Mouse (Mus musculus) embryonic facial prominence, embryonic 13.5 days (tissue): ENCODE results near the gene AC134908.4. TPM values are rescaled to one million over a fixed set of nuclear protein-coding genes. Genes with fewer than 3 reads are reported as not detected.

Experiments used
- ATAC-seq: fragments of 200-750 bp; cut with Nextera tagmentation; 2 replicates; pipeline ENCODE4 v1.8.0; 2017; ENCODE audit warnings: low read depth; ENCODE audit not compliant: insufficient number of reproducible peaks, insufficient read depth, low FRiP score, low TSS enrichment
- H3K27ac ChIP-seq: fragments of 300-500 bp; sonication (generic); 2 replicates; pipeline ENCODE4 v1.5.1; 2015; ENCODE audit warnings: moderate library complexity, mild to moderate bottlenecking, inconsistent platforms
- H3K27me3 ChIP-seq: fragments of 300-500 bp; sonication (generic); 2 replicates; pipeline ENCODE4 v1.6.1; 2015; ENCODE audit warnings: mild to moderate bottlenecking, inconsistent platforms
- H3K36me3 ChIP-seq: fragments of 300-500 bp; sonication (generic); 2 replicates; pipeline ENCODE4 v1.6.1; 2015; ENCODE audit warnings: mild to moderate bottlenecking, inconsistent platforms
- H3K4me1 ChIP-seq: fragments of 300-500 bp; sonication (generic); 2 replicates; pipeline ENCODE4 v1.6.1; 2015; ENCODE audit warnings: inconsistent platforms
- H3K4me2 ChIP-seq: fragments of 300-500 bp; sonication (generic); 2 replicates; pipeline ENCODE4 v1.6.1; 2015; ENCODE audit warnings: moderate library complexity, mild to moderate bottlenecking, inconsistent platforms
- H3K4me3 ChIP-seq: fragments of 300-500 bp; sonication (generic); 2 replicates; pipeline ENCODE4 v1.5.1; 2015; ENCODE audit warnings: mild to moderate bottlenecking, inconsistent platforms
- H3K9ac ChIP-seq: fragments of 300-500 bp; sonication (generic); 2 replicates; pipeline ENCODE4 v1.6.1; 2015; ENCODE audit warnings: mild to moderate bottlenecking, inconsistent platforms
- H3K9me3 ChIP-seq: fragments of 300-500 bp; sonication (generic); 2 replicates; pipeline ENCODE4 v1.6.1; 2016; ENCODE audit warnings: inconsistent platforms
- WGBS: fragments of 180-500 bp; shearing (Covaris S2); methylation state at CpG from one replicate; pipeline ENCODE4 v1.1.7; 2015; ENCODE audit warnings: mixed read lengths; 5-methylcytosine and 5-hydroxymethylcytosine counted together
- polyA plus RNA-seq: library from polyadenylated mRNA; unstranded; fragments of >200 nt; fragmentation: Nextera tagmentation; extraction: Ambion mirVana; gene quantifications from 2 replicates; pipeline ENCODE4 v1.2.1, GENCODE M21; 2015

The AC134908.4 gene
- polyA plus RNA-seq = not detected in 2 replicates

DNA sequence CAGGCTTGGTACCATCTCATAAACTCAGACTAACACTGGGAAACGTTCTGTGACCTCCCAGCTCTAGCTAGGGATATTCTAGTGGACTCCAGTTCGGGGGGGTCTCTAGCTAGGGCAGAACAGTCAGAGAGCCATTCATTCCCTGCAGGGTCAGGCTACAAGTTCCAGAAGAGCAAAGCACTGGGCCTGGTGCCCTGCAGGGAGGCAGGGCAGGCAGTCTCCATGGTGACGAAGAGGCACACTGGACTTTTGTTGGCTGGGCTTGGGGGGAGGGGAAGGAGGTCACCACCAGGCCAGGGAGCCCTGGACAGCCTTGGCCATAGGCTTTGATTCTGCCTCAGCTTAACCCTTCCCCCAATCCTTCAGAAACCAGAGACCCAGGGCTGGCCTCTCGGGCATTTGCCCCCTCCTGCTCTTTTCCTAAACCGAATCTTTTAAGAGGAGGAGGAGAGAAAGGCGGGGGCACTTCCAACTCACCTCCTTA is at the start of gene AC134908.4:
AC134908.4 (minus strand) TSS at position 51 of the 484 bp plus-strand sequence.
- ATAC-seq = no peak
- peak within 1 kb of the TSS; percentile 98 for H3K4me2 ChIP-seq
- WGBS = 13% methylated on average over 6 of the region's 6 CpGs
- H3K36me3 ChIP-seq = no peaks in the 10 kb centered on the region
- peak within 1 kb of the TSS; percentile 76 for H3K9ac ChIP-seq
- H3K4me1 ChIP-seq = peaks cover 50% of the 10 kb centered on the region
- H3K27me3 ChIP-seq = no peaks in the 10 kb centered on the region
- H3K27ac ChIP-seq = 0 out of 2 replicates have a peak within 1 kb of the TSS, but pooled peaks have one; percentile 16
- no peaks in the 10 kb centered on the region for H3K9me3 ChIP-seq
- H3K4me3 ChIP-seq = peak within 1 kb of the TSS; percentile 64

DNA sequence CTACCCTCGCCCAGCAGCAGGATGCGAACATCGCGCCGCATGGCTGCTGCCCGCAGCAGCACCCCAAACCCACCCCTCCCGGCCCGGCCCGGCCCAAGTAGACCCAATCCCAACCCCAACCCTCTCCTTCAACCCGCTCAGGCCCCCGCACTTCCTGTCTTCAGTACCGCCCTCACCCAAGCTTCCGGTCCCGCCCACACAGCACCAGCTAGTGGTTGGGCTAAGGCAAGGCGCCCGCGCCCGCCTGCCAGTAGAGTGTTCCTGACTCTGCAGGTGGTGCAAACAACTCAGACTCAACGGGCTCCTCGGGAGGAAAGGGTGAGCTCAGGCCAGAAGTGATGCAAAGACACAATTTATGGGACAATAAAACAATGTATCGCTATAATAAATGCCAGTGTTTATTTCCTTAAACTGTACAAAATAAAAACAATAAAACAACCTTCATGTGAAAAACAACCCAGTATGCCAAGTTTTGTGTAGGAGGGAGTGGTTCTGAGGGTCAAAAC is 49.0 kb upstream of the AC134908.4 start, which contains the start of gene Rhot2:
Rhot2 (minus strand) TSS at position 456 of the 506 bp plus-strand sequence.
- Histone ChIP-seq H3K27me3 (no peaks in the 10 kb centered on the region), H3K4me2 (peak within 1 kb of the TSS; percentile 87), H3K9me3 (no peaks in the 10 kb centered on the region), H3K36me3 (peaks cover 77% of the 10 kb centered on the region), H3K27ac (peak within 1 kb of the TSS; percentile 89), H3K9ac (peak within 1 kb of the TSS; percentile 91), H3K4me3 (peak within 1 kb of the TSS; percentile 83), H3K4me1 (peaks cover 16% of the 10 kb centered on the region)
- peak; percentile 89 for ATAC-seq
- 2% methylated on average over 21 of the region's 21 CpGs for WGBS

DNA sequence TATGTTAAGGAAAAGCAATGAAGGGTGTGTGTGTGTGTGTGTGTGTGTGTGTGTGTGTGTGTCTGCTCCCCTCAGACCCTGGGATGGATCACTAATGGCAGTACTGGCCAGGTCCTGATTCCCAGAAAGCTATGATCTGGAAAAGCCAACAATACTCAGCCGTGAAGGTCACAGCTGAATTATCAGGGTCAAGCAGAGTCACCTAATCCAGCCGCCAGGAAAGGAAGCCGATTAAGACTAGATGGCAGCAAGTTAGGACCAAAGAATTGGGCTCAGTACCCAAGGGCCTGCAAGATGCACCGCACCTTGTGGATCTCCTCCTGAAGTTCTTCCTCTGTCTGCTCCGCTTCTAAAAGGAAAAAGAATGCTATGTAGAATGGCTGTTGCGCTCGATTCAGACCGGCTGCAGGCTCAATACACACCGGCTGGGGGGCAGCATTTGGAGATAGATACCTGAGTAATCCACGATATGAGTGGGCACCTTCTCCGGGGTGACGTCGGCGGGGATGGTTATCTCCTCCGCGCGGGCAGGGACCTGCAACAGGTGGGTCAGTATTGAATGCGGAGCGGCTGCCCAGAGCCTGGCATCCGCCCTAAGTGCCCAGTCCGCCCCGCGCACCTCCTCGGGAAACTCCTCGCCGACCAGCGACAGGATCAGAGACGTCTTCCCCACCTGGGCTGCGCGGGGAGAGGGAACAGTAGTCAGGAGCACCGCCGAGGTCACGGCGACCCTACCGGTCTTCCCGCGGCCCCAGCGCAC is 48.4 kb upstream of the AC134908.4 start:
- no peaks in the 10 kb centered on the region for H3K9me3 ChIP-seq
- 2% methylated on average over 38 of the region's 38 CpGs for WGBS
- peaks cover 77% of the 10 kb centered on the region for H3K36me3 ChIP-seq
- H3K27me3 ChIP-seq = no peaks in the 10 kb centered on the region
- peaks cover 16% of the 10 kb centered on the region for H3K4me1 ChIP-seq
- peak overlapping the region; percentile 89 for H3K27ac ChIP-seq
- peak overlapping the region; percentile 91 for H3K9ac ChIP-seq
- 0 out of 2 replicates have a peak, but pooled peaks have one; percentile 1 for ATAC-seq
- peak overlapping the region; percentile 83 for H3K4me3 ChIP-seq
- H3K4me2 ChIP-seq = peak overlapping the region; percentile 87

DNA sequence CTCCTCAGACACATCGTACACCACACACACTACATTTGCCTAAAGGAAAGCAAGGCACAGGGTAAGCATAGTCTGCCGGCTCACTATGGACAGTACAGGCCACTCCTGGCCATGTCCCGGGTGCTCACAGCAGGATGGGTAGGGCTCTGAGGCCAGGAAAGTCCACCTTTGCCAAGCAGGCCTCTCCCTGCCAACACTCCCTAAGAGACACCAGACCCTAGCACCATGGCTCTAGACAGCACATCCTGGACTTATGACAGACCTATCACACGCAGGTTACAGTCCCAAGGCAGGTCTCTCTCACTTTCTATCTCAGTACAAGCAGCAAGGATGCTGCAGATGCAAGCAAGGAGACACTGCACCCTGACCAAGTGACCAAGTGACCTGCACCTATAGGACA is 47.7 kb upstream of the AC134908.4 start:
- ATAC-seq = no peak
- H3K4me2 ChIP-seq = peak overlapping the region; percentile 87
- WGBS = 91% methylated on average over 4 of the region's 4 CpGs
- no peaks in the 10 kb centered on the region for H3K27me3 ChIP-seq
- H3K27ac ChIP-seq = no peak overlapping the region
- peak overlapping the region; percentile 91 for H3K9ac ChIP-seq
- peaks cover 16% of the 10 kb centered on the region for H3K4me1 ChIP-seq
- H3K9me3 ChIP-seq = no peaks in the 10 kb centered on the region
- peaks cover 74% of the 10 kb centered on the region for H3K36me3 ChIP-seq
- peak overlapping the region; percentile 83 for H3K4me3 ChIP-seq

DNA sequence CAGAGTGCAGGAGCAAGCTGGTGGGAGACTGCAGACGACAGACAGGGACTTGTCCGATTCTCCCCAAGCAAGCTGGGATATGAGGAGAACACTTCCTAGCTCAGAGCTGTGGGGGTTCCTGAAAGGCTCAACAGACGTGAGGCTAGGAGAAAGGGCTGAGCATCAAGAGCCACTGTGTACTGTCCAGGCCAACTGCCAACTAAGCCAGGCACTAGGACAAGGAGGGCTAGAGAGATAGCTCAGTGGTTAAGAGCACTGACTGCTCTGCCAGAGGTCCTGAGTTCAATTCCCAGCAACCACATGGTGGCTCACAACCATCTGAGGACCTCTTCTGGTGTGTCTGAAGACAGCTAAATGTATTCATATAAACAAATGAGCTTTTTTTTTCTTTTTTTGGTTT is 47.0 kb upstream of the AC134908.4 start:
- H3K36me3 ChIP-seq = peaks cover 73% of the 10 kb centered on the region

DNA sequence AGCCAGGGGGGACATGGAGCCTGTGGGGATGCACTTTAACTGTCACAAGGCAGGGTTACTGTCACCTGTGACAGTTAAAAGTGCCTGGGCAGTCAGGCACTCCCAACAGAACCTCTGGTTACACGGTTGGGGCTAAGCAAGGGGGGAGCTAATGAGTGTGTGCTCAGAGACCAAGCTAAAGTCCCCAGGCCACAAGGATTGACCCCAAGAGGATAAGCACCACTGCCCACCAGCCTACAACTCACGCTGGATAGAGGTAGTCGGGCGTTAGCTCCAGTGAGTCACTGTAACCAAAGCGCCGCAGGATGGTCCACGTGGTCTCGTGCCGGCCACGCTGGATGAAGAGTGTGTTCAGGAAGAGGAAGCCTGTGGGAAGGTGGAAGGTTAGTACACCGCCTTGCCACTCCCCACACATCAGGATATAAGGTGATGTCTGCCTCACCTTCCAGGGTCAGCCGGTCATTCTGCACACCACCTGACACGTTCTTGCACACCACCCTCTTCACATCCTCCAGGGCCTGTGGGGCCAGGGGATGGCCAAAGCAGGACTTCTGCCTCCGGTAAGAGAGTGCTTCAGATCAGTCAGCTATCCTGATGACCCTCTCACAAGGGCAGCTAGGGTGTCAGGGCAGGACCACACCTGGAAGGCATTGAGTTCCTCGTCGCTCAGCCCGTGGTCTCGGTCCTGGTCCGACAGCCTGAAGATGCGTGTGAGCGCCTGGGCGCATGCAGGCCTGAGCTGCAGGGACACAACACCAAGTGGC is 45.8 kb upstream of the AC134908.4 start, which contains the start of gene Gm20683:
Gm20683 (minus strand) TSS at position 647 of the 764 bp plus-strand sequence.
- Histone ChIP-seq H3K9me3 (no peaks in the 10 kb centered on the region), H3K9ac (no peak within 1 kb of the TSS), H3K4me2 (no peak within 1 kb of the TSS), H3K4me3 (no peak within 1 kb of the TSS), H3K36me3 (peaks cover 61% of the 10 kb centered on the region), H3K27ac (no peak within 1 kb of the TSS), H3K27me3 (no peaks in the 10 kb centered on the region), H3K4me1 (peaks cover 30% of the 10 kb centered on the region)
- no peak for ATAC-seq
- WGBS = 93% methylated on average over 22 of the region's 22 CpGs

More for the DNA sequence above, 47.0 kb upstream of the AC134908.4 start:
- WGBS = 82% methylated on average over 3 of the region's 3 CpGs
- Histone ChIP-seq H3K27ac (no peak overlapping the region), H3K9me3 (no peaks in the 10 kb centered on the region), H3K4me1 (peaks cover 18% of the 10 kb centered on the region), H3K9ac (no peak overlapping the region), H3K4me2 (no peak overlapping the region), H3K4me3 (no peak overlapping the region), H3K27me3 (no peaks in the 10 kb centered on the region)
- ATAC-seq = no peak

DNA sequence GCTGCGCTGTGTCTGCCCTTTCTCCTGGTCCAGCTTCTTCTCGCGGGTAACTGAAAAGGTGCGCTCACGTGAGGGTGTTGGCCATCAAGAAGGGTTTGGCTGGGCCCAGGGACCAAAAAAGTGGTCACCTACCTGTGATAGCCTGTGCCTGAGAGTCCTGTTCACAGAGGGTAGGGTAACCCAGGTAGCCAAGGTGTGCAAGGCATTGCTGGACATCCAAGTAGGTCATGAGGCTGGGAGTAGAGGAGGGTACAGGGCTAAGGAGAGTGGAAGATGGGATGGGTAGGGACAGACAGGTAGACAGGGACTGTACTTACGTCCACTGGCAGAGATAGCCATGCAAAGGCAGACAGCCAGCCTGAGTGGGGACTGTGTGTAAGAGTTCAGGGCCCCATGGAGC is 45.1 kb upstream of the AC134908.4 start:
- WGBS = 95% methylated on average over 6 of the region's 6 CpGs
- H3K4me2 ChIP-seq = no peak overlapping the region
- H3K9me3 ChIP-seq = no peaks in the 10 kb centered on the region
- no peaks in the 10 kb centered on the region for H3K27me3 ChIP-seq
- no peak overlapping the region for H3K27ac ChIP-seq
- peaks cover 38% of the 10 kb centered on the region for H3K4me1 ChIP-seq
- H3K9ac ChIP-seq = 0 out of 2 replicates have a peak overlapping the region, but pooled peaks have one; percentile 6
- H3K4me3 ChIP-seq = no peak overlapping the region
- ATAC-seq = no peak
- H3K36me3 ChIP-seq = peaks cover 59% of the 10 kb centered on the region

DNA sequence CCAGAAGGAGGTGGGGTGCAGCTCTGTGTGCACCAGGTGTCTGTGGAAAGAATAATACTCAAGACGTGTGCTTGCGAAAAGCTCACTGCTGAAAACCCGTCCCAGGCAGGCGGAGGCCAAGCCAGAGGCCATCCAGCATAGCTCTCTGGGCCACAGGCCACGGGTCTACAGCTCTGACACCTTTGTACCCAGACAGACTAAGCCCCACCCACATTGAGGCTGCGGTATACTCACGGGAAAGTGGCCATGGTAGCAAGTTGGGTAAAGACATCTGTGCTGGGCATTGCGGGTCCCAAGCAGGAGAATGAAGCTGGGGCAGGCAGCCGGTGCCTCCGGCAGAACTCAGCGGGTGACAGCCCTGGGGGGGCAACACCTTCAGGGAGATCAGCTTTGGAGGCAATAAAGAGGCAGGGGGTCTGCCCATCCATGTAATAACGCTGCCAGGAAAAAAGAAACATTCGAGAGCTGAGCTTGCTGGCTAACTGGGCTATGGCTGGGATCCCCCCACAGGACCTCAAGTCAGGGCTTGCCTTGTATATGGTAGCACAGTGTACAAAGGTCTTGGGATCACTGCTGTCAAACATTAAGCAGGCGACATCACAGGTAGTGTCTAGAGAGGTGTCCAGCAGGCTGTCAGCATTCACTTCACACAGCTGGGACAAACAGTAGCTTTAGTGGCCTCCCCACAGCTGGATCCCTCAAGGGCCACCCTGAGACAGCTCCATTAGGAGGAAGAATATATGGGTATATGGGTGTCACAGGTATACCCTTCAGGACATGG is 44.2 kb upstream of the AC134908.4 start:
- Histone ChIP-seq H3K4me2 (no peak overlapping the region), H3K9ac (0 out of 2 replicates have a peak overlapping the region, but pooled peaks have one; percentile 6), H3K27ac (no peak overlapping the region), H3K9me3 (no peaks in the 10 kb centered on the region), H3K4me1 (peaks cover 43% of the 10 kb centered on the region), H3K36me3 (peaks cover 62% of the 10 kb centered on the region), H3K27me3 (no peaks in the 10 kb centered on the region), H3K4me3 (no peak overlapping the region)
- ATAC-seq = no peak
- 81% methylated on average over 14 of the region's 14 CpGs for WGBS

DNA sequence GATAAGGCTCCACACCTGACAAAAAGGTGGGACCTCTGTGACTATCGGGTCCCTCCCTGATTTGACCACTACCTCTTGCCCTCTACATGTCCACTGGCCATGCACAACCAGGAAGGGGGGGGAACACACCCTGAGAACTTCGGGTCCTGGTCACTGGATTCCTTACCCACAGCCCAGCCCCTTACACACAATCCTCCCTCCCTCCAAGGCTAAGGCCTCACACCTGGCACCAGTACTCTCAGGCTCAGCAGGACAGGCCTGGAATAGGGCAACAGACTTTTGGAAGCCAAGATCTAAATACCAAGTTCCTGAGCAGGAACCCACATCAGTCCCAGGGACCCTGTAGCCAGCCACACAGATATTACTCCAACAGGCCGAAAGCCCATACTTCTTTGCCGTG is 43.4 kb upstream of the AC134908.4 start:
- Histone ChIP-seq H3K27me3 (no peaks in the 10 kb centered on the region), H3K9me3 (no peaks in the 10 kb centered on the region), H3K4me3 (no peak overlapping the region), H3K27ac (no peak overlapping the region), H3K9ac (0 out of 2 replicates have a peak overlapping the region, but pooled peaks have one; percentile 6), H3K4me1 (peaks cover 48% of the 10 kb centered on the region), H3K4me2 (no peak overlapping the region), H3K36me3 (peaks cover 64% of the 10 kb centered on the region)
- WGBS = 91% methylated on average over 4 of the region's 4 CpGs
- ATAC-seq = no peak

DNA sequence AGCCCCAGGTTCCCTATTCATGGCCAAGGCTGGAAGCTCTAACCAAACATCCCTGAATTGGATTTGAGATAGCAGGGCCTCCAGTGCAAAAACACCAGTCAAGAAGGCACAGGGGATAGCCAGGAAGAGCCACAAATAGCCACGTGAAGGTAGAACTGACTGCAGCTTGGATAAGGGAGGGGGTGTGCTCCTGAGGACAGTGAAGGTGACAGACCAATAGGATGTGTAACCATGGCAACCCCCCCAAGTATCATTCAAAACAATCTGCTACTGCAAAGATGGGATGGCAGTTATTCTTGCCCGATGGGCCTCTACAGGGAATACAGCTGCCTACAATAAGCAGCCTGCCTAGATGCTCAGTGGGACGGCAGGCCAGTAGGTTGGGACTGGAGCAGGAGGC is 42.1 kb upstream of the AC134908.4 start:
- Histone ChIP-seq H3K9ac (peak overlapping the region; percentile 72), H3K4me3 (peak overlapping the region; percentile 43), H3K27ac (0 out of 2 replicates have a peak overlapping the region, but pooled peaks have one; percentile 39), H3K4me2 (peak overlapping the region; percentile 98), H3K27me3 (no peaks in the 10 kb centered on the region), H3K9me3 (no peaks in the 10 kb centered on the region), H3K4me1 (peaks cover 43% of the 10 kb centered on the region), H3K36me3 (peaks cover 63% of the 10 kb centered on the region)
- WGBS = 53% methylated on average over 3 of the region's 3 CpGs
- ATAC-seq = no peak
